Mouse (Mus musculus) G1E (cell line): Measurements from ENCODE around the gene Sugct.

Experiments used
- CTCF ChIP-seq: IDR thresholded peaks from 2 replicates; pipeline ENCODE4 v1.5.1; 2012; ENCODE audit warnings: low read depth, low read length, inconsistent platforms, mixed read lengths
- GATA1 ChIP-seq: IDR thresholded peaks from 2 replicates; pipeline ENCODE4 v1.6.1; 2012; ENCODE audit warnings: borderline replicate concordance, low read length, inconsistent platforms, mixed read lengths
- TAL1 ChIP-seq: conservative IDR thresholded peaks from 2 replicates; pipeline ENCODE4 v1.6.1; 2012; ENCODE audit warnings: low read depth, low read length, inconsistent platforms, mixed read lengths

- no peak for TF ChIP-seq CTCF
- TF ChIP-seq GATA1: no peak
- TF ChIP-seq TAL1: no peak
Observed at GRCm38 (mm10) chr13:17297462-17298005, 397.8 kb downstream of the Sugct start.
